Mouse (Mus musculus): Measurements from ENCODE around the gene Cdc42ep1. TPM values are rescaled to one million over a fixed set of nuclear protein-coding genes. Genes with fewer than 3 reads are reported as not detected.
"Not testable (repeated sequence)": the region's sequence is repeated elsewhere in the genome, so short reads cannot be mapped to it uniquely, and the experiment has no call there.

Cdc42ep1 gene
- total and polyA plus RNA-seq, 2 experiments from 2014 or later, result 27.4 to 44.7 TPM

DNA sequence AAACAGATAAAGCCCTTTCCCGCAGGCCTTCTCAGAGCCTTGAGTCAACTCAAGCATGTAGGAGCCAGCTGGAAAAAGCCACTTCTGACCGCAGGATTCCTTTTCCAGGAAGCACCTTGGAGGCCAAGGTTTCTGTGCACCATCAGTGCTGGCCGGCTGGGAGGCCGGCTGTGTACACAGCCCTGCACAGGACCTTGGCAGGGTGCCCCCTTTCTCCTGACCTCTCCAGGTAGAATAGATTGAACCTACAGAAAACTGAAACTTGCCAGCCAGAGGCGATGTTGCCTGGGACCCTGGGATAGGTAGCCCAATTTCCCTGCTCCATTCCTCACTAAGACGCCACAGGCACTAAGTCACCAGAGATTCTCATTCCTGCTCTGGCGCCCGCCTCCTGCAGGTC lies 3.4 kb downstream of the Cdc42ep1 start:
- peaks cover 13% of the 10 kb centered on the region; the same call in 1 of the 2 replicates for H3K4me1 ChIP-seq (ENCODE audit: control insufficient read depth, insufficient read depth)

DNA sequence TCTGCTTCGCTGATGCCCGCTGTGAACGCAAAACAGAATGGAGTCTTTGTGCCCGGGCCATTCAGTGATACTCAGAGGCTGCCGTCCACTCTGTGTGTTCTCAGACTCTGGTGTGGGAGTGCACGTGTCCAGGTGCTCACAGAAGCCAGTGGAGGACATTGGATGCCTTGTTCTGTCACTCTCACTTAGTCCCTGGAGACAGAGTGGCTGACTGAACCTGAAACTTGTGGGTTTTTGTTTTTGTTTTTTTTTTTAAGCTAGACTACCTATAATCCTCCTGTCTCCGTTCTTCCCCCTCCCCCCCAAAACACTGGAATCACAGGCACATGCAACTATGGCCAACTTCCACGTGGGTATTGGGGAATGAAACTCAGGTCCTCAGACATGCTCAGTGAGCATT lies 3.9 kb downstream of the Cdc42ep1 start:
- Histone ChIP-seq H3K4me2 (ENCODE audit: low read depth, low read length) (peak overlapping the region; percentile 81), H3K27ac (ENCODE audit: low read depth) (no peak overlapping the region), H3K9ac (replicated peaks; ENCODE audit: low read depth, low read length) (peak overlapping the region; percentile 34; the same call in 1 of the 2 replicates), H3K36me3 (replicated peaks; ENCODE audit: control insufficient read depth, insufficient read depth, low read length) (peaks cover 28% of the 10 kb centered on the region), H3K27me3 (ENCODE audit: control insufficient read depth, insufficient read depth, low read length) (no peaks in the 10 kb centered on the region), H3K4me3 (ENCODE audit: low read depth, low read length) (no peak overlapping the region), H3K9me3 (replicated peaks; ENCODE audit: control insufficient read depth, low read length) (no peaks in the 10 kb centered on the region), H3K4me1 (ENCODE audit: control insufficient read depth, insufficient read depth) (peaks cover 13% of the 10 kb centered on the region; the same call in 1 of the 2 replicates)
- 73% methylated on average over 8 of the region's 8 CpGs for WGBS
- TF ChIP-seq CTCF (IDR thresholded peaks at IDR 0.05; ENCODE audit: low read depth), result no peak
- no peak for TF ChIP-seq EP300 (IDR thresholded peaks at IDR 0.05; ENCODE audit: low read depth)
- DNase-seq (ENCODE audit: low spot score) (no peak), ATAC-seq (ENCODE audit: insufficient read depth, low read depth) (no peak)

More for the DNA sequence above, 3.4 kb downstream of the Cdc42ep1 start:
- no peak for TF ChIP-seq EP300 (IDR thresholded peaks at IDR 0.05; ENCODE audit: low read depth)
- no peak for TF ChIP-seq CTCF (IDR thresholded peaks at IDR 0.05; ENCODE audit: low read depth)
- Histone ChIP-seq H3K27me3 (ENCODE audit: control insufficient read depth, insufficient read depth, low read length) (no peaks in the 10 kb centered on the region), H3K4me3 (ENCODE audit: low read depth, low read length) (peak overlapping the region; percentile 71; the same call in 1 of the 2 replicates), H3K9me3 (replicated peaks; ENCODE audit: control insufficient read depth, low read length) (no peaks in the 10 kb centered on the region), H3K36me3 (replicated peaks; ENCODE audit: control insufficient read depth, insufficient read depth, low read length) (peaks cover 28% of the 10 kb centered on the region), H3K9ac (replicated peaks; ENCODE audit: low read depth, low read length) (peak overlapping the region; percentile 34), H3K4me2 (ENCODE audit: low read depth, low read length) (peak overlapping the region; percentile 81), H3K27ac (ENCODE audit: low read depth) (peak overlapping the region; percentile 33)
- no peak for DNase-seq (ENCODE audit: low spot score)
- no peak for ATAC-seq (ENCODE audit: insufficient read depth, low read depth)
- WGBS, result 64% methylated on average over 8 of the region's 8 CpGs

DNA sequence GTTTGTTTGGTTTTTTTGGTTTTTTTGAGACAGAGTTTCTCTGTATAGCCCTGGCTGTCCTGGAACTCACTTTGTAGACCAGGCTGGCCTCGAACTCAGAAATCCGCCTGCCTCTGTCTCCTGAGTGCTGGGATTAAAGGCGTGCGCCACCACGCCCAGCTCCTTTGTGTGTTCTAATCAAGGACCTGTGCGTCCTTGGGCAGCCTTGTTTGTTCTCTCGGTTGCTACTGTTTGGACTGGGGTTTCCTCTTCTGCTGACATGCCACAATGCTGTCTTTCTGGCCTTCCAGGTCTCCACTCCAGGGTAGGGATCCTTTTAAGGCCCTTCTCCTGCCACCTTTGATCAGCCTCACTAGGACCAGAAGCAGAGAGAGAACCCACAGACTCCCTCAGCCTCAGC lies 4.4 kb downstream of the Cdc42ep1 start:
- peaks cover 28% of the 10 kb centered on the region for H3K36me3 ChIP-seq (replicated peaks; ENCODE audit: control insufficient read depth, insufficient read depth, low read length)
- not testable (repeated sequence) for ATAC-seq (ENCODE audit: insufficient read depth, low read depth); H3K27me3 ChIP-seq (ENCODE audit: control insufficient read depth, insufficient read depth, low read length); DNase-seq (ENCODE audit: low spot score); H3K27ac ChIP-seq (ENCODE audit: low read depth); H3K9me3 ChIP-seq (replicated peaks; ENCODE audit: control insufficient read depth, low read length); H3K9ac ChIP-seq (replicated peaks; ENCODE audit: low read depth, low read length); H3K4me3 ChIP-seq (ENCODE audit: low read depth, low read length); H3K4me2 ChIP-seq (ENCODE audit: low read depth, low read length)
- peaks cover 13% of the 10 kb centered on the region; the same call in 1 of the 2 replicates for H3K4me1 ChIP-seq (ENCODE audit: control insufficient read depth, insufficient read depth)
- 87% methylated on average over 7 of the region's 7 CpGs for WGBS

DNA sequence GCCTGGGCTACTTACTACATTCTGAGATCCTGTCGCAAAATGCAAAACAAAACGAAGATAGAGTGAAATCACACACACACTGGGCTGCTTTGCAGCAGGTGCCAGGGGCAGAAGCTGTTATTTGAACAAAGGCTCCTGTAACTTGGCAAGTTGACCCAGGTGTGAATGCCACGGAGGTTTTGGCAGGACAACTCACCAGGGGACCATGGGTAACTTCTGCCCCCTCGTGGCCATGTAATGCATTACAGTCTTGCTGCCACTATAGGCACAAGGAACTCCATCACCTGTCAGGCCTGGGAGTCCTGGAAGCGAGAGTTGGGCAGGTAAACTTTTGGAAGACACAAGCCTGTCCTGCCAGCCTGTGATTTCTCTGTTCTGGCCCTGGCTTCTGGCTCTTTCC lies 6.0 kb downstream of the Cdc42ep1 start:
- H3K27me3 ChIP-seq (ENCODE audit: control insufficient read depth, insufficient read depth, low read length), result no peaks in the 10 kb centered on the region
- DNase-seq (ENCODE audit: low spot score), result no peak
- no peak overlapping the region for H3K9ac ChIP-seq (replicated peaks; ENCODE audit: low read depth, low read length)
- H3K36me3 ChIP-seq (replicated peaks; ENCODE audit: control insufficient read depth, insufficient read depth, low read length), result peaks cover 28% of the 10 kb centered on the region
- H3K9me3 ChIP-seq (replicated peaks; ENCODE audit: control insufficient read depth, low read length), result no peaks in the 10 kb centered on the region
- no peak overlapping the region for H3K4me3 ChIP-seq (ENCODE audit: low read depth, low read length)
- no peak overlapping the region for H3K4me2 ChIP-seq (ENCODE audit: low read depth, low read length)
- ATAC-seq (ENCODE audit: insufficient read depth, low read depth), result no peak
- peaks cover 13% of the 10 kb centered on the region; the same call in 1 of the 2 replicates for H3K4me1 ChIP-seq (ENCODE audit: control insufficient read depth, insufficient read depth)
- 29% methylated on average over 5 of the region's 5 CpGs for WGBS
- H3K27ac ChIP-seq (ENCODE audit: low read depth), result no peak overlapping the region
- TF ChIP-seq EP300 (IDR thresholded peaks at IDR 0.05; ENCODE audit: low read depth), result no peak
- TF ChIP-seq CTCF (IDR thresholded peaks at IDR 0.05; ENCODE audit: low read depth), result peak; percentile 88

DNA sequence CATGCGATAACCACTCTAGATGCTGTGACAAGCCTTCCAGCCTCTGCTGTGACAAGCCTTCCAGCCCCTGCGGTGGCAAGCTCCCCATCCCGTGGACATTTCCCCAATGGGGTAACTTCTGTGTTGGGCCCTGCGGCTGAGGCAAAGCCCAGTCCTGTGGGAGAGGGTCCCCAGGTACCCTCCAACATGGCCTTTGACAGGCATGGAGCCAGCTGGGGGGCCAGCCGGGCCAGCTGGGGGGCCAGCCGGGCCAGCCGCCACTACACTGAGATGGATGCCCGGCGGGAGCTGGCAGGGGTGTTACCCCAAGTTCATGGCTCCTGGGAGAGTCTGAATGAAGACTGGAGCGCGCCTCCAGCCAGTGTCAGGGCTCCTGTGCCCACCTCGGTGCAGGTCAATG lies 7.1 kb downstream of the Cdc42ep1 start:
- Histone ChIP-seq H3K9ac (replicated peaks; ENCODE audit: low read depth, low read length) (no peak overlapping the region), H3K27me3 (ENCODE audit: control insufficient read depth, insufficient read depth, low read length) (no peaks in the 10 kb centered on the region), H3K27ac (ENCODE audit: low read depth) (no peak overlapping the region), H3K4me2 (ENCODE audit: low read depth, low read length) (no peak overlapping the region), H3K36me3 (replicated peaks; ENCODE audit: control insufficient read depth, insufficient read depth, low read length) (peaks cover 28% of the 10 kb centered on the region), H3K4me1 (ENCODE audit: control insufficient read depth, insufficient read depth) (peaks cover 13% of the 10 kb centered on the region; the same call in 1 of the 2 replicates), H3K4me3 (ENCODE audit: low read depth, low read length) (no peak overlapping the region), H3K9me3 (replicated peaks; ENCODE audit: control insufficient read depth, low read length) (no peaks in the 10 kb centered on the region)
- DNase-seq (ENCODE audit: low spot score), result no peak
- TF ChIP-seq EP300 (IDR thresholded peaks at IDR 0.05; ENCODE audit: low read depth), result no peak
- no peak for TF ChIP-seq CTCF (IDR thresholded peaks at IDR 0.05; ENCODE audit: low read depth)
- WGBS, result 80% methylated on average over 12 of the region's 12 CpGs
- no peak for ATAC-seq (ENCODE audit: insufficient read depth, low read depth)
